Comparison of ENCODE assay signal across 16 mouse cellular contexts in the genomic region with DNA sequence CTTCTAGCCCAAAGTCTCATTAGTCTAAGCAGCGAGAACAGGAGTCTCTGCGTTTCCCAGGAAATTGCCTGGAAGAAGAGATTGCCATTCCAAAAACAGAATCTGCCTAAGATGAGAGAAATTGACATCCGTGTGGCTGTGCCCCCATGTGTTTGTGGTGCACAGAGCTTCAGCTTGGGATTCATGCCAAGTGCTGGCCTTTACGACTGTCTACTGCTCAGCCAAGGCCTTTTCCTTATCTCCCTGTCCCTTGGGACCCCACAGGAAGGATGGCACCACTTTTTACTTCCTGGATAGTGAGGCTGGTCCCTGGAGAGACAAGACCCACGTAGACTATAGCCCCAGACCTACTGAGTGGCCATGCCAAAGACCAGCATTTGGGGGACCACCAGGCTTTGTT.
DNase-seq lines count a peak whose midpoint lies in the region; ATAC-seq and TF ChIP-seq lines count a peak whose summit lies in the region.
"Had no signal": no experiment of that assay in that cellular context is flagged by ENCODE, and none has a peak within 500 bp of the region (broad histone marks: within the 10 kb centered on the region; RNA-seq: fewer than 3 reads in every experiment).

No protein-coding gene starts in this region.

- peaks cover 52% of the 10 kb centered on the region for H3K4me1 ChIP-seq in limb, embryonic 10.5 days
- H3K4me1 ChIP-seq in midbrain, embryonic 14.5 days (ENCODE audit: control insufficient read depth, insufficient read depth, low read length): peaks cover 11% of the 10 kb centered on the region; the same call in 1 of the 2 replicates
- peaks cover 12% of the 10 kb centered on the region for H3K4me1 ChIP-seq in thymus, adult 2 months (replicated peaks; ENCODE audit: control insufficient read depth, insufficient read depth, low read length)

- H3K4me2 ChIP-seq in midbrain, embryonic 14.5 days (ENCODE audit: low read length): no peak overlapping the region
- H3K4me2 ChIP-seq: forebrain, embryonic 15.5 days; heart, embryonic 12.5 days; midbrain, embryonic 15.5 days had no signal

- peak overlapping the region; percentile 88; the same call in 1 of the 2 replicates for H3K27ac ChIP-seq in layer of hippocampus, adult 2 months
- H3K27ac ChIP-seq in limb, embryonic 10.5 days: peak overlapping the region; percentile 33
- H3K27ac ChIP-seq in midbrain, embryonic 14.5 days (replicated peaks; ENCODE audit: low read depth, low read length): no peak overlapping the region
- no peak overlapping the region for H3K27ac ChIP-seq in thymus, adult 2 months (ENCODE audit: control insufficient read depth, insufficient read depth, low read length)
- H3K27ac ChIP-seq: forebrain, embryonic 15.5 days; midbrain, embryonic 15.5 days had no signal

- H3K27me3 ChIP-seq in limb, embryonic 10.5 days (ENCODE audit: low read depth, poor library complexity, severe bottlenecking): no peaks in the 10 kb centered on the region
- H3K27me3 ChIP-seq in midbrain, embryonic 14.5 days (ENCODE audit: control insufficient read depth, insufficient read depth, low read length): no peaks in the 10 kb centered on the region
- H3K27me3 ChIP-seq in thymus, adult 2 months (ENCODE audit: control insufficient read depth, insufficient read depth, low read length): no peaks in the 10 kb centered on the region
- H3K27me3 ChIP-seq: forebrain, embryonic 15.5 days; heart, embryonic 12.5 days; midbrain, embryonic 15.5 days had no signal

- H3K9ac ChIP-seq in midbrain, embryonic 14.5 days (replicated peaks; ENCODE audit: low read length): no peak overlapping the region
- H3K9ac ChIP-seq: forebrain, embryonic 15.5 days; heart, embryonic 12.5 days; midbrain, embryonic 15.5 days had no signal

- H3K36me3 ChIP-seq in limb, embryonic 10.5 days: peaks cover 63% of the 10 kb centered on the region
- peaks cover 7% of the 10 kb centered on the region; the same call in 1 of the 2 replicates for H3K36me3 ChIP-seq in midbrain, embryonic 14.5 days (ENCODE audit: control insufficient read depth, insufficient read depth, low read length)
- no peaks in the 10 kb centered on the region for H3K36me3 ChIP-seq in thymus, adult 2 months (ENCODE audit: control insufficient read depth, insufficient read depth, low read length)
- H3K36me3 ChIP-seq: midbrain, embryonic 15.5 days had no signal

- TF ChIP-seq POLR2A in thymus, adult 2 months (IDR thresholded peaks at IDR 0.05; ENCODE audit: control insufficient read depth, extremely low read depth, insufficient read depth, low read length, poor library complexity): no peak

- DNase-seq in adrenal gland, adult (ENCODE audit: inconsistent age in 2 of 2, low spot score in 1 of 2): peak; percentile 64 to 80
- DNase-seq in adrenal gland, postnatal 4 days (ENCODE audit: low spot score in 2 of 2): no peak
- DNase-seq in layer of hippocampus, adult 2 months (ENCODE audit: low spot score in 2 of 2): no peak
- DNase-seq in layer of hippocampus, adult 9-11 months: no peak
- peak; percentile 40 for DNase-seq in adrenal gland, adult 8-10 months
- no peak for DNase-seq in limb, embryonic 10.5 days (ENCODE audit: low spot score)
- no peak for DNase-seq in midbrain, embryonic 14.5 days
- no peak for DNase-seq in thymus, adult 2 months
- DNase-seq: embryo, embryonic 11 days; kidney, adult 18-20 months; kidney, postnatal 10 days; lung, adult 18-20 months; right cerebral cortex, postnatal 25 days had no signal

- no peak overlapping the region for H3K4me3 ChIP-seq in layer of hippocampus, adult 2 months
- no peak overlapping the region for H3K4me3 ChIP-seq in limb, embryonic 10.5 days
- H3K4me3 ChIP-seq in midbrain, embryonic 14.5 days (replicated peaks; ENCODE audit: low read depth, low read length): no peak overlapping the region
- no peak overlapping the region for H3K4me3 ChIP-seq in thymus, adult 2 months (ENCODE audit: control insufficient read depth, insufficient read depth, low read length)
- H3K4me3 ChIP-seq: forebrain, embryonic 15.5 days; heart, embryonic 12.5 days; midbrain, embryonic 15.5 days had no signal

- no peak for ATAC-seq in midbrain, embryonic 14.5 days (ENCODE audit: low FRiP score, low TSS enrichment)
- ATAC-seq: forebrain, embryonic 15.5 days; midbrain, embryonic 15.5 days had no signal

- H3K9me3 ChIP-seq in limb, embryonic 10.5 days (replicated peaks): no peaks in the 10 kb centered on the region
- H3K9me3 ChIP-seq in midbrain, embryonic 14.5 days (ENCODE audit: control insufficient read depth, low read length): no peaks in the 10 kb centered on the region
- H3K9me3 ChIP-seq: forebrain, embryonic 15.5 days; heart, embryonic 12.5 days; midbrain, embryonic 15.5 days had no signal

- TF ChIP-seq CTCF in layer of hippocampus, adult 2 months (conservative IDR thresholded peaks at IDR 0.05): no peak
- no peak for TF ChIP-seq CTCF in thymus, adult 2 months (IDR thresholded peaks at IDR 0.05; ENCODE audit: borderline replicate concordance, control insufficient read depth, extremely low read depth, insufficient read depth, low read length, poor library complexity)

- WGBS in limb, embryonic 10.5 days: 84% methylated on average over 5 of the region's 5 CpGs
- 89% methylated on average over 5 of the region's 5 CpGs for WGBS in midbrain, embryonic 14.5 days
- 96% methylated on average over 5 of the region's 5 CpGs for WGBS in thymus, adult 2 months

Comparison
In these comparisons a context has a peak if more than half of its experiments do, and no peak if none do; other contexts are left out.
1. DNase-seq: peak in adrenal gland, adult (2 of 2) and adrenal gland, adult 8-10 months (single experiment); none in adrenal gland, postnatal 4 days (0 of 2), layer of hippocampus, adult 2 months (0 of 2), layer of hippocampus, adult 9-11 months (single experiment), limb, embryonic 10.5 days (single experiment), midbrain, embryonic 14.5 days (single experiment) and thymus, adult 2 months (single experiment).
2. H3K27ac ChIP-seq: peak in layer of hippocampus, adult 2 months (single experiment) and limb, embryonic 10.5 days (single experiment); none in midbrain, embryonic 14.5 days (single experiment) and thymus, adult 2 months (single experiment).